Mouse (Mus musculus) liver, embryonic 14.5 days (tissue): Measurements from ENCODE around the gene Ier2.

ENCODE experiments used
- CTCF ChIP-seq: IDR thresholded peaks from 2 replicates; pipeline ENCODE4 v1.5.1; 2016; ENCODE audit warnings: antibody characterized with exemption, low read depth, control low read depth
- EP300 ChIP-seq: IDR thresholded peaks from 2 replicates; pipeline ENCODE4 v1.6.1; 2016; ENCODE audit warnings: antibody characterized with exemption, low read depth

DNA sequence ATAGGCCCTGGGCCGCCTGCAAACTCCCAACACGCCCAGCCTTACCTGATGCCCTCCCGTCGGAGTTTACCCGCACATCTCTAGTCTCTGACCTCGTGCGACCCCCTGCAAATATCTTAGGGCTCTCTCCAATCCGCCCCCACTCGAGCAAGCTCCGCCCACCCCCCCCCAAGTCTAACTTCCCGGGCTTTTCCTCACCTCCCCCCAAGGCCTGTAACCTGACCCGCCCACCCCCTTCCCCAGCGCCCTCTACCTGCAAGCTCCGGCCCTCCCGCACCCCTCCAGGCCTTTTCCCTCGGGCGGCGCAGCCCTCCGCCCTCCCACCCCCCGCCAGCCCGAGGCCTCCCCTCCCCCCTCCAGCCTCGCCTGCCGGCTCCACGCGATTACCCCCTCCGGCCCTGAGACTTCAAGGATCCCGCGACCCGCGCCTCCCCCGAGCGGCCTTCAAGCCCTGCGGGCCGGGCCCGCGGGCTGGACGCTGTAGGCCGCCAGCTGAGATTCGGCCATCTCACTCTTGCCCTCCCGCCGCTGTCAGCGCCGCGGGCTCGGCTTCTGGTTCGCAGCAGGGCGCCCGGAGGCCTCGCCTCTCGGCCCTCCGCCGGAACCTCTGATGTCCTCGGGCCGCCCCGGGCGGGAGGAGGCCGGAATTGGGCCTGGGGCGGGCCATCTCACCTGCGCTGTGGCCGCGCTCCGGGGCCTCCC, 24.5 kb upstream of the Ier2 start:
- peak; percentile 33 for TF ChIP-seq CTCF
- no peak for TF ChIP-seq EP300
